Mouse (Mus musculus) spleen, adult 2 months (tissue): ENCODE measurements at regions not wholly inside any gene's neighbourhood (a gene's known extent, or its start where the extent isn't known, plus 50 kb on each side); places are given as distances from the start of the nearest gene placed in this dataset.

ENCODE experiments used
- CTCF ChIP-seq: fragments of 200-500 bp; IDR thresholded peaks from 2 replicates; pipeline ENCODE4 v1.5.1; 2011; ENCODE audit warnings: mild to moderate bottlenecking, inconsistent platforms; ENCODE audit not compliant: insufficient read depth, insufficient read length, insufficient replicate concordance; ENCODE audit errors: extremely low read depth
- POLR2A ChIP-seq: fragments of 200-500 bp; IDR thresholded peaks from 2 replicates; pipeline ENCODE4 v1.6.1; 2011; ENCODE audit warnings: low read depth, low read length, inconsistent platforms

DNA sequence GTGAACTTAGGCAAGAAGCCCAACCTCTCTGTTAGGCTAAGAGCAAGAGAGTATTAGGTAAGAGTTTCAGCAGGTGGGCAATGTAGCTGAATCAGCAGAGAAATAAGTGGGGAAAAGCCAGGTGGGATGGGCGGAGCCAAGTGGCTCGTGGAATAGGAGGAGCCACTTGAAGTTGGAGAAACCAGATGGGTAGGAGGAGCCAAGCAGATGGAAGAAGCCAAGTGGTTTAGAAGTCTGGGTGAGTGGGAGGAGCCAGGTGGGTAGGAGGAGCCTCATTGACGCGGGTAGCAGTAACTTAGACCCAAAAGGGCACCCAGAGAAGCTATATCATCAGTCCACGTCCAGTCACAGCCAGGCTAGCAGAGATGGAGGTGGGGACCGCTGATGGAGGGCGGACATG, 160.1 kb downstream of the Ptpru start:
- TF ChIP-seq CTCF (no peak), POLR2A (no peak)
